Mouse (Mus musculus) hindbrain, embryonic 15.5 days (tissue): ENCODE results near the gene Kcne3. TPM values are rescaled to one million over a fixed set of nuclear protein-coding genes. Genes with fewer than 3 reads are reported as not detected.
A peak's percentile ranks its signal among the peaks of the same experiment; 100 is the strongest.

Experiments
- ATAC-seq: fragments of 200-750 bp; cut with Nextera tagmentation; 2 replicates; pipeline ENCODE4 v1.8.0; 2017; ENCODE audit warnings: low read depth, moderate number of reproducible peaks, moderate TSS enrichment; ENCODE audit not compliant: low FRiP score
- H3K27ac ChIP-seq: fragments of 300-500 bp; sonication (generic); replicated peaks from 2 replicates; pipeline ENCODE4 v1.5.1; 2015; ENCODE audit warnings: mild to moderate bottlenecking, inconsistent platforms
- H3K27me3 ChIP-seq: fragments of 300-500 bp; sonication (generic); 2 replicates; pipeline ENCODE4 v1.6.1; 2015; ENCODE audit warnings: control low read depth, inconsistent platforms
- H3K36me3 ChIP-seq: fragments of 300-500 bp; sonication (generic); 2 replicates; pipeline ENCODE4 v1.6.1; 2015; ENCODE audit warnings: control low read depth, inconsistent platforms
- H3K4me1 ChIP-seq: fragments of 300-500 bp; sonication (generic); replicated peaks from 2 replicates; pipeline ENCODE4 v1.6.1; 2015; ENCODE audit warnings: control low read depth, inconsistent platforms
- H3K4me2 ChIP-seq: fragments of 300-500 bp; sonication (generic); 2 replicates; pipeline ENCODE4 v1.6.1; 2015; ENCODE audit warnings: moderate library complexity, mild to moderate bottlenecking, inconsistent platforms
- H3K4me3 ChIP-seq: fragments of 300-500 bp; sonication (generic); 2 replicates; pipeline ENCODE4 v1.5.1; 2015; ENCODE audit warnings: mild to moderate bottlenecking, inconsistent platforms
- H3K9ac ChIP-seq: fragments of 300-500 bp; sonication (generic); 2 replicates; pipeline ENCODE4 v1.6.1; 2015; ENCODE audit warnings: inconsistent platforms
- H3K9me3 ChIP-seq: fragments of 300-500 bp; sonication (generic); 2 replicates; pipeline ENCODE4 v1.6.1; 2016; ENCODE audit warnings: control low read depth, inconsistent platforms
- WGBS: fragments of 180-500 bp; shearing (Covaris S2); methylation state at CpG from one replicate; pipeline ENCODE4 v1.1.7; 2015; 5-methylcytosine and 5-hydroxymethylcytosine counted together
- polyA plus RNA-seq: library from polyadenylated mRNA; unstranded; fragments of >200 nt; fragmentation: Nextera tagmentation; extraction: Ambion mirVana; gene quantifications from 2 replicates; pipeline ENCODE4 v1.2.1, GENCODE M21; 2015

Kcne3 gene
- polyA plus RNA-seq, 1 experiment from 2014 or later: 0.82 TPM

GRCm38 (mm10) chr7:100187601-100188000 is 11.3 kb downstream of the Kcne3 start:
- no peaks in the 10 kb centered on the region for H3K4me1 ChIP-seq

DNA sequence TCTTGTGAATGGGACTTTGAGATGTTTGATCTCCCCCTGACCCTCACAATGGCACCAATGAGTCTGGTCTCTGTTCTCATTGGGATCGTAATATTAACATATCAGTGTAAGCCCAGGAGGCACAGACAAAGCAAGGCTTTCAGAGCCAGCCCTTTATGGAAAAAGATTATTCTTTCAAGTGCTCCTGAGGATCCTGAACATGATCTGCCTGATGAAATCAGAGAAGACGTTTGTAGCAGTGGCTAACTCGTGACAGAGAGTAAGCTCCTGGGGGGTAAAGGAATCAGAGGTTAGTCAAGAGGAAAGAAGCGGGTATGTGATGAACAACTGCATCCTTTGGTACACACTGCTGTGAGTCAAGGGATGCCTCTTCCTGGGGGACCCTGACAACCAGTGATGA is 13.9 kb downstream of the Kcne3 start:
- WGBS: 43% methylated on average over 4 of the region's 4 CpGs
- Histone ChIP-seq H3K4me2 (no peak overlapping the region), H3K4me1 (no peaks in the 10 kb centered on the region), H3K27me3 (no peaks in the 10 kb centered on the region), H3K27ac (no peak overlapping the region), H3K9ac (no peak overlapping the region), H3K4me3 (no peak overlapping the region), H3K9me3 (no peaks in the 10 kb centered on the region), H3K36me3 (no peaks in the 10 kb centered on the region)
- ATAC-seq: no peak

More at GRCm38 (mm10) chr7:100187601-100188000, 11.3 kb downstream of the Kcne3 start:
- 24% methylated on average over 7 of the region's 7 CpGs for WGBS
- no peak overlapping the region for H3K9ac ChIP-seq
- H3K36me3 ChIP-seq: no peaks in the 10 kb centered on the region
- no peak overlapping the region for H3K4me2 ChIP-seq
- H3K27me3 ChIP-seq: no peaks in the 10 kb centered on the region
- H3K9me3 ChIP-seq: no peaks in the 10 kb centered on the region
- H3K27ac ChIP-seq: no peak overlapping the region
- no peak for ATAC-seq
- H3K4me3 ChIP-seq: no peak overlapping the region

DNA sequence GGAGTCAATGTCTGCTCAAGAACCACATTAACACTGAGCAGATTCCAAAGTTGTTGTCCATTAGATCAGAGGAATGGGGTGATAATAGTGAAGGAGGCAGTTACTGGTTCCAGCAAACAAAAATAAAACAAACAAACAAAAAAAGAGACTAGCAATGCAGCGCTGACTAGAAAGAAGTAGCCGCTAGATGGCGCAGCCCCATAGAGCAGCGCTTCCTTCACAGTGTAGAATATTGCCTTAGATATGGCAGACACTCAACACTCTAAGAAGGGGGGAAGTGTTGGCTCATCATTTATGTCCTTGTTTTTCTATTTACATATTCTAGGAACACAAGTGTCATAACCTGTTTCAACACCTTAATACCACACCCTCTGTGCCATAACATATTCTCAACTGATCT is 14.5 kb downstream of the Kcne3 start:
- Histone ChIP-seq H3K9ac (no peak overlapping the region), H3K4me3 (no peak overlapping the region), H3K4me1 (no peaks in the 10 kb centered on the region), H3K27me3 (no peaks in the 10 kb centered on the region), H3K27ac (no peak overlapping the region), H3K36me3 (no peaks in the 10 kb centered on the region), H3K4me2 (no peak overlapping the region), H3K9me3 (no peaks in the 10 kb centered on the region)
- WGBS: 4% methylated on average over 4 of the region's 4 CpGs
- peak; percentile 56; the same call in 1 of the 2 replicates for ATAC-seq

- H3K4me3 ChIP-seq: no peak overlapping the region
- WGBS: 91% methylated on average over 3 of the region's 3 CpGs
- no peak overlapping the region for H3K4me2 ChIP-seq
- H3K4me1 ChIP-seq: no peaks in the 10 kb centered on the region
- ATAC-seq: no peak
- H3K36me3 ChIP-seq: no peaks in the 10 kb centered on the region
- H3K27ac ChIP-seq: no peak overlapping the region
- H3K9ac ChIP-seq: no peak overlapping the region
- H3K27me3 ChIP-seq: no peaks in the 10 kb centered on the region
- H3K9me3 ChIP-seq: no peaks in the 10 kb centered on the region
These were observed 24.9 kb downstream of the Kcne3 start for GRCm38 (mm10) chr7:100201191-100201590.

DNA sequence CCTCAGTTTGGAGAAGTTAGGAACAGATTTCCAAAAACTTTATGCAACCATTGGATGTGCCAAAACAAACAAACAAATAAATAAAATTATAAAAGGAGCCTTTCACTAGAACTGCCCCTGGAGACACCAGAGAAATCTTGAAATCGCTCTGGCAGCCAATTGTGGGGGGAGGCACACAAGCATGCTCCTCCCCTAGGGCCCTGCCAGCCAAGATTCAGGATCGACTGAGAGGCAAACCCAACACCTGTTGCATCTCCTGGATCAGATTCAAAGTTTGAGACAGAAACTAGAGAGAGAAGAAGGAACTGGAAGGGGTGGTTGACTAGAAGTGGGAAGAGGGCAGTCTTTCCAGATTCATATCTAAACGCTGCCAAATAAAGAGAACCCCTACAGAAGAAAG is 27.3 kb downstream of the Kcne3 start:
- no peaks in the 10 kb centered on the region for H3K9me3 ChIP-seq
- whole genome bisulfite sequencing: 67% methylated on average over 3 of the region's 3 CpGs
- H3K4me2 ChIP-seq: no peak overlapping the region
- ATAC-seq: no peak
- no peak overlapping the region for H3K27ac ChIP-seq
- H3K4me1 ChIP-seq: no peaks in the 10 kb centered on the region
- H3K4me3 ChIP-seq: no peak overlapping the region
- H3K36me3 ChIP-seq: no peaks in the 10 kb centered on the region
- H3K27me3 ChIP-seq: no peaks in the 10 kb centered on the region
- H3K9ac ChIP-seq: no peak overlapping the region

DNA sequence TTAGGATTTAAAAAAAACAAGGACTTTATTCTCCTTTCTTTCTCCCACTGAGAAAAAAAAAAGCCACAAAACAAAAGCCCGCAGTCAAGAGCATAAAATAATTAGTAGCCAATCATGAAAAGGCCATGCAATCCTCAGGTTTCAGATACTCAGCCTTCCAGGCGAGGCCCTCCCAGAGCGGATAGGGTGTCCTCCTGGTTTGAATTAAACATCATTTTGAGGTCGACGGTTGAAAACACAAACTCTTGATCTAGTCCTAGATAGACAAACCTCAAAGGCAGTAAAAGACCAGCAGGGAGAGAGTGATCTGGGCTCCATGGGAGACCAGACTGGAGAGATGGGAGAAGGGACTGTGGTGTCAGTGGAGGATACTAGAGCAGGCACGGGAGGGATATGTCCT is 28.6 kb downstream of the Kcne3 start:
- Histone ChIP-seq H3K4me2 (no peak overlapping the region), H3K27ac (no peak overlapping the region), H3K4me3 (no peak overlapping the region), H3K36me3 (no peaks in the 10 kb centered on the region), H3K27me3 (no peaks in the 10 kb centered on the region), H3K9me3 (no peaks in the 10 kb centered on the region), H3K4me1 (no peaks in the 10 kb centered on the region), H3K9ac (no peak overlapping the region)
- 82% methylated on average over 6 of the region's 6 CpGs for WGBS
- ATAC-seq: no peak

GRCm38 (mm10) chr7:100206144-100206543 is 29.8 kb downstream of the Kcne3 start:
- Histone ChIP-seq H3K9me3 (no peaks in the 10 kb centered on the region), H3K36me3 (no peaks in the 10 kb centered on the region), H3K9ac (no peak overlapping the region), H3K27me3 (no peaks in the 10 kb centered on the region), H3K4me1 (no peaks in the 10 kb centered on the region), H3K27ac (no peak overlapping the region), H3K4me3 (no peak overlapping the region), H3K4me2 (no peak overlapping the region)
- WGBS: 88% methylated on average over 2 of the region's 2 CpGs
- ATAC-seq: no peak

DNA sequence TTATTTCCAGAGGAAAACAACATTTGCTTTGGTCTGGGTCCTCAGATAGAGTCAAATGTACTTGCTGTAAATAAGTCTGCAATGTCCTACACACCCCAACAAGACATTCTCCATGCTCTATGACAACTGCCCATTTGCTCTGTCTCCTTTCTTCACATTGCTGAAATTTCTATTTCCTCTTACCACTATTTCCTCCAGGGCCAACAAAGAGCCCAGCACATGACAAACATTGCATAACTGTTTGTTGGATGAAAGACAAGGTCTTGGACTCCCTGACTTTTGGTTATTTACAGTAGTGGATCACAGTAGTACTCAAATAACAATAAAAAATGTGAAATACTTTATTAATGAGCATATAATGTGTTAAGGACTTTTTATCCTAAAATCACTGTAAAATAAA is 31.6 kb downstream of the Kcne3 start:
- Histone ChIP-seq H3K4me2 (no peak overlapping the region), H3K27me3 (no peaks in the 10 kb centered on the region), H3K4me1 (no peaks in the 10 kb centered on the region), H3K36me3 (no peaks in the 10 kb centered on the region), H3K4me3 (no peak overlapping the region), H3K9me3 (no peaks in the 10 kb centered on the region), H3K27ac (no peak overlapping the region), H3K9ac (no peak overlapping the region)
- ATAC-seq: no peak

GRCm38 (mm10) chr7:100214310-100214709 is 38.0 kb downstream of the Kcne3 start:
- Histone ChIP-seq H3K36me3 (no peaks in the 10 kb centered on the region), H3K9me3 (no peaks in the 10 kb centered on the region), H3K4me2 (no peak overlapping the region), H3K4me3 (no peak overlapping the region), H3K27me3 (no peaks in the 10 kb centered on the region), H3K9ac (no peak overlapping the region), H3K27ac (no peak overlapping the region), H3K4me1 (peaks cover 15% of the 10 kb centered on the region)
- ATAC-seq: no peak
- 70% methylated on average over 4 of the region's 4 CpGs for WGBS

DNA sequence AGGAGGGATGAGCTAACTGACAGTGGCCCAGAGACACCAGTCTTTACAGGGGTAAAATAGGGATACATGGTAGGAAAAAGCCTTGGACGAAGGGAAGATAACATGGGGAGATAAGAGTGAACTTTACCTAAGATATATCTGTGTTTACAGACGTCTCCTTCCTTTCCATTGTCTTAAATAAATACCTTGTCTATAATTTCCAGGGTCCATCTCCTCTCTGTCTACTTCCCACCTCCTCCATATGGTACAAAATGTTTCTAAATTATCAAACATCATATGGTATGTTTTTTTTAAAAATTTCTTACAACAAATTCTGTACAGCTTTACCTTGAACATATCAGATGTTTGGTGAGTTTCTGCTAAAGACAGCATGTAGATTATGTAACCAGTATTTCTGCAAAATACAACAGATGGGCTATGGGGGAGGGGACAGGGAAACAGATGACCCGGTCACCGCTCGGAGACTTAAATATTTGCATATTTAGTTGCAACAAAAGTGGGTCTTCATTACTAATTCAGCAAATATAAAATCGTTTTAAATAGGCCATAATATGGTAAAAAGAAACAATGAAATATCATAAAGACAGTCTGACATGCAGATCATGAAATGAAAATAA is 38.9 kb downstream of the Kcne3 start:
- H3K9ac ChIP-seq: no peak overlapping the region
- H3K4me1 ChIP-seq: peaks cover 15% of the 10 kb centered on the region
- no peak overlapping the region for H3K4me2 ChIP-seq
- H3K27me3 ChIP-seq: no peaks in the 10 kb centered on the region
- no peak overlapping the region for H3K27ac ChIP-seq
- no peaks in the 10 kb centered on the region for H3K36me3 ChIP-seq
- H3K9me3 ChIP-seq: no peaks in the 10 kb centered on the region
- ATAC-seq: no peak
- 38% methylated on average over 6 of the region's 6 CpGs for WGBS
- H3K4me3 ChIP-seq: no peak overlapping the region

DNA sequence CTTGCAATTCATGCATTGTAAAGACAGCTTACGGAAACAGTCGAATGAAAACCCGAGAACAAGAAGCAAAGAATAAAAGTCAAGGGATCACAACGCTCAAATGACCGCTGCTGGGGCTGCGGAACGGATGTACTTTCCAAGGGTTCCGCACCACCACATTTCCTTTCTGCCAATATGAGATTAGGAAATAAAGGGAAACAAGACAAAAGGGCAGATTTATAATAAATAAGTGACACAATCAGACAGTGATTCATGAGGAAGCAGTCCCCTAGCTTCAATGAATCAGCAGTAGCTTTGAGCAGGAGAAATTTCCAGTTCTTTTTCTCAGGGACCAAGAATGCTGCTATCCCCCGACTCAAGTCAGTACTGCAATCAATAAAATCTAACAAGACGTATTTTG is 39.7 kb downstream of the Kcne3 start:
- no peaks in the 10 kb centered on the region for H3K27me3 ChIP-seq
- peaks cover 15% of the 10 kb centered on the region for H3K4me1 ChIP-seq
- no peaks in the 10 kb centered on the region for H3K9me3 ChIP-seq
- no peak overlapping the region for H3K9ac ChIP-seq
- H3K36me3 ChIP-seq: no peaks in the 10 kb centered on the region
- H3K27ac ChIP-seq: 0 out of 2 replicates have a peak overlapping the region, but pooled peaks have one; percentile 27
- WGBS: 18% methylated on average over 10 of the region's 10 CpGs
- peak overlapping the region; percentile 44 for H3K4me2 ChIP-seq
- H3K4me3 ChIP-seq: no peak overlapping the region
- no peak for ATAC-seq

DNA sequence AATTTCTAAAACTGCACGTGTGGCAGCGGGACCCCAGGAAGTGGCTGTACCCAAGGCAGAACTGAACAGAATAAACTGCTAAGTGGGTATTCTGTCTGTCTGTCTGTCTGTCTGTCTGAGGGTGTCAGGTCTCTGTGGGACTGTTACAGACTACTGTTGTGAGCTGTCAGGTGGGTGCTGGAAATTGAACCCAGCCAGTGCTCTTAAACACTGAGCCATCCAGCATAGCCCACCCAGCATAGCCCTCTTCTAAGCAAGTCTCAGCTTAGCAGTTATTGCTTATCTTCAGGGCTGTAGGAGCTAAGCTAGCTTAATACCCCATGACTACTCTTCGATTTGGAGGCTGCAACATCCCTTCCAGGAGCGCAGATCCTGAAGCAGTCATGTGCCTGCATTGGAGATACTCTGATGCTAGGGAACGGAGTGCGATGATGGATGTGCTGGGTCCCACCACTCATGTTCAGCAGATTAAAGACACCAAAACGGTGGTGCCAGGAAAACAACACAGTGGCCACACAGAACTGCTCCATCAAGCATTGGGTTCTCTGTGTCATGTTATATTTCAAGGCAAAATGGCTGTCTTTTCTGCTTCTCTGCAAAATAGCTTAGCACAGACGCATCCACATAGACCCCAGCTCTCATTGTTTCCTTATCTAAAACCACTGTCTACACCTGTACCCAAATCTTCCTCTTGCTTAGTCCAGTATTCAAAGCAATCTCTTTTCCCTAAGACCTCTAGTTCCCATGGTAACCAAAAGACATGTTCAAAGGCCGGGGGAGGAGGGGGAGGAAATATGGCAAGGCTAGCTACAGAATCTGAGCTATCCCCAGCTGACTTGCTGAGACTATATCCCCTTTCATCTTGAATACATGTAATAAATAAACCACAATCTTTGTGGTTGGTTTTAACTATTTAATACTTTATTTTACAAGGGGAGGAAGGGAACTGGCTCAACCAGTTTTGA is 40.6 kb downstream of the Kcne3 start:
- peak; percentile 56 for ATAC-seq
- Histone ChIP-seq H3K4me1 (peaks cover 15% of the 10 kb centered on the region), H3K27me3 (no peaks in the 10 kb centered on the region), H3K4me2 (no peak overlapping the region), H3K9ac (no peak overlapping the region), H3K4me3 (no peak overlapping the region), H3K9me3 (no peaks in the 10 kb centered on the region), H3K27ac (peak overlapping the region; percentile 40; the same call in 1 of the 2 replicates), H3K36me3 (no peaks in the 10 kb centered on the region)
- WGBS: 67% methylated on average over 9 of the region's 9 CpGs
